Mouse (Mus musculus): Measurements from ENCODE around the gene Grb14.

GRCm38 (mm10) chr2:65053764-65054163, 29.0 kb upstream of the Grb14 start:
- TF ChIP-seq ZC3H11A (IDR thresholded peaks at IDR 0.05; ENCODE audit: low read depth, low read length) (no peak), CTCF (conservative IDR thresholded peaks at IDR 0.05 in 1 of 2, IDR thresholded peaks at IDR 0.05 in 1 of 2; ENCODE audit: low read depth in 2 of 2, low read length in 2 of 2) (no peak), ETS1 (conservative IDR thresholded peaks at IDR 0.05; ENCODE audit: low read depth, low read length) (no peak), MAX (IDR thresholded peaks at IDR 0.05; ENCODE audit: low read length) (no peak), RCOR1 (conservative IDR thresholded peaks at IDR 0.05; ENCODE audit: low read depth, low read length) (no peak), USF2 (conservative IDR thresholded peaks at IDR 0.05; ENCODE audit: low read depth, low read length) (no peak), POLR2A (IDR thresholded peaks at IDR 0.05; ENCODE audit: low read depth, low read length) (no peak), EP300 (IDR thresholded peaks at IDR 0.05; ENCODE audit: low read length) (no peak), MAZ (IDR thresholded peaks at IDR 0.05; ENCODE audit: low read depth, low read length) (no peak), SIN3A (IDR thresholded peaks at IDR 0.05; ENCODE audit: low read length) (no peak), POLR2AphosphoS2 (IDR thresholded peaks at IDR 0.05; ENCODE audit: low read depth, low read length) (no peak), GABPA (IDR thresholded peaks at IDR 0.05; ENCODE audit: insufficient replicate concordance, low read depth, low read length) (no peak), ZNF384 (IDR thresholded peaks at IDR 0.05; ENCODE audit: low read depth, low read length) (peak; percentile 70), TCF12 (IDR thresholded peaks at IDR 0.05; ENCODE audit: low read depth, low read length) (no peak)
